Mouse (Mus musculus): ENCODE results near the gene Arid1b. TPM values are rescaled to one million over a fixed set of nuclear protein-coding genes. Genes with fewer than 3 reads are reported as not detected.

Arid1b gene
- polyA plus RNA-seq, 1 experiment from 2014 or later, result 12.9 TPM

- 75% methylated on average over 8 of the region's 8 CpGs for WGBS
- Histone ChIP-seq H3K27ac (replicated peaks; ENCODE audit: low read depth, low read length) (0 out of 2 replicates have a peak overlapping the region, but pooled peaks have one; percentile 20), H3K4me2 (ENCODE audit: low read depth, low read length) (no peak overlapping the region), H3K4me1 (ENCODE audit: control insufficient read depth, insufficient read depth, low read length) (no peaks in the 10 kb centered on the region; the same call in 1 of the 2 replicates), H3K36me3 (replicated peaks; ENCODE audit: control insufficient read depth, insufficient read depth, low read depth, low read length) (no peaks in the 10 kb centered on the region), H3K9ac (replicated peaks; ENCODE audit: low read length) (no peak overlapping the region), H3K4me3 (ENCODE audit: low read depth, low read length) (no peak overlapping the region), H3K27me3 (ENCODE audit: control insufficient read depth, insufficient read depth, low read length) (no peaks in the 10 kb centered on the region), H3K9me3 (replicated peaks; ENCODE audit: control insufficient read depth, low read length) (no peaks in the 10 kb centered on the region)
- DNase-seq (ENCODE audit: low spot score) (no peak), ATAC-seq (replicated peaks; ENCODE audit: insufficient number of reproducible peaks, low FRiP score, low TSS enrichment, low read depth) (no peak)
These were observed 226.9 kb downstream of the Arid1b start for GRCm38 (mm10) chr17:5221041-5221440.

- DNase-seq (ENCODE audit: low spot score), result no peak
- no peaks in the 10 kb centered on the region for H3K9me3 ChIP-seq (replicated peaks; ENCODE audit: control insufficient read depth, low read length)
- no peak overlapping the region for H3K9ac ChIP-seq (replicated peaks; ENCODE audit: low read length)
- no peaks in the 10 kb centered on the region for H3K27me3 ChIP-seq (ENCODE audit: control insufficient read depth, insufficient read depth, low read length)
- no peak overlapping the region for H3K27ac ChIP-seq (replicated peaks; ENCODE audit: low read depth, low read length)
- WGBS, result 63% methylated on average over 4 of the region's 4 CpGs
- H3K4me1 ChIP-seq (ENCODE audit: control insufficient read depth, insufficient read depth, low read length), result no peaks in the 10 kb centered on the region; the same call in 1 of the 2 replicates
- no peak overlapping the region for H3K4me2 ChIP-seq (ENCODE audit: low read depth, low read length)
- no peak overlapping the region for H3K4me3 ChIP-seq (ENCODE audit: low read depth, low read length)
- no peaks in the 10 kb centered on the region for H3K36me3 ChIP-seq (replicated peaks; ENCODE audit: control insufficient read depth, insufficient read depth, low read depth, low read length)
- ATAC-seq (replicated peaks; ENCODE audit: insufficient number of reproducible peaks, low FRiP score, low TSS enrichment, low read depth), result no peak
These were observed 227.4 kb downstream of the Arid1b start for GRCm38 (mm10) chr17:5221558-5221957.

GRCm38 (mm10) chr17:5222827-5223226, 228.7 kb downstream of the Arid1b start:
- H3K9ac ChIP-seq (replicated peaks; ENCODE audit: low read length), result no peak overlapping the region
- no peaks in the 10 kb centered on the region for H3K27me3 ChIP-seq (ENCODE audit: control insufficient read depth, insufficient read depth, low read length)
- no peak for DNase-seq (ENCODE audit: low spot score)
- H3K36me3 ChIP-seq (replicated peaks; ENCODE audit: control insufficient read depth, insufficient read depth, low read depth, low read length), result no peaks in the 10 kb centered on the region
- no peaks in the 10 kb centered on the region; the same call in none of the 2 replicates for H3K4me1 ChIP-seq (ENCODE audit: control insufficient read depth, insufficient read depth, low read length)
- H3K4me3 ChIP-seq (ENCODE audit: low read depth, low read length), result no peak overlapping the region
- H3K4me2 ChIP-seq (ENCODE audit: low read depth, low read length), result no peak overlapping the region
- no peak for ATAC-seq (replicated peaks; ENCODE audit: insufficient number of reproducible peaks, low FRiP score, low TSS enrichment, low read depth)
- no peaks in the 10 kb centered on the region for H3K9me3 ChIP-seq (replicated peaks; ENCODE audit: control insufficient read depth, low read length)
- no peak overlapping the region for H3K27ac ChIP-seq (replicated peaks; ENCODE audit: low read depth, low read length)
- 18% methylated on average over 2 of the region's 2 CpGs for WGBS

GRCm38 (mm10) chr17:5224932-5225331, 230.8 kb downstream of the Arid1b start:
- H3K27ac ChIP-seq (replicated peaks; ENCODE audit: low read depth, low read length), result no peak overlapping the region
- ATAC-seq (replicated peaks; ENCODE audit: insufficient number of reproducible peaks, low FRiP score, low TSS enrichment, low read depth) (no peak), DNase-seq (ENCODE audit: low spot score) (no peak)
- 81% methylated on average over 4 of the region's 4 CpGs for WGBS
- no peak overlapping the region for H3K4me3 ChIP-seq (ENCODE audit: low read depth, low read length)
- H3K9me3 ChIP-seq (replicated peaks; ENCODE audit: control insufficient read depth, low read length), result no peaks in the 10 kb centered on the region
- no peaks in the 10 kb centered on the region for H3K36me3 ChIP-seq (replicated peaks; ENCODE audit: control insufficient read depth, insufficient read depth, low read depth, low read length)
- no peak overlapping the region for H3K9ac ChIP-seq (replicated peaks; ENCODE audit: low read length)
- no peaks in the 10 kb centered on the region; the same call in none of the 2 replicates for H3K4me1 ChIP-seq (ENCODE audit: control insufficient read depth, insufficient read depth, low read length)
- no peak overlapping the region for H3K4me2 ChIP-seq (ENCODE audit: low read depth, low read length)
- no peaks in the 10 kb centered on the region for H3K27me3 ChIP-seq (ENCODE audit: control insufficient read depth, insufficient read depth, low read length)

GRCm38 (mm10) chr17:5227136-5227535, 233.0 kb downstream of the Arid1b start:
- Histone ChIP-seq H3K4me1 (ENCODE audit: control insufficient read depth, insufficient read depth, low read length) (peaks cover 2% of the 10 kb centered on the region; the same call in 1 of the 2 replicates), H3K4me3 (ENCODE audit: low read depth, low read length) (no peak overlapping the region), H3K9me3 (replicated peaks; ENCODE audit: control insufficient read depth, low read length) (no peaks in the 10 kb centered on the region), H3K27ac (replicated peaks; ENCODE audit: low read depth, low read length) (no peak overlapping the region), H3K4me2 (ENCODE audit: low read depth, low read length) (no peak overlapping the region), H3K27me3 (ENCODE audit: control insufficient read depth, insufficient read depth, low read length) (no peaks in the 10 kb centered on the region), H3K9ac (replicated peaks; ENCODE audit: low read length) (no peak overlapping the region), H3K36me3 (replicated peaks; ENCODE audit: control insufficient read depth, insufficient read depth, low read depth, low read length) (no peaks in the 10 kb centered on the region)
- WGBS, result 69% methylated on average over 6 of the region's 6 CpGs
- ATAC-seq (replicated peaks; ENCODE audit: insufficient number of reproducible peaks, low FRiP score, low TSS enrichment, low read depth) (no peak), DNase-seq (ENCODE audit: low spot score) (no peak)

- H3K9ac ChIP-seq (replicated peaks; ENCODE audit: low read length), result no peak overlapping the region
- H3K27ac ChIP-seq (replicated peaks; ENCODE audit: low read depth, low read length), result no peak overlapping the region
- peaks cover 2% of the 10 kb centered on the region; the same call in 1 of the 2 replicates for H3K4me1 ChIP-seq (ENCODE audit: control insufficient read depth, insufficient read depth, low read length)
- H3K4me2 ChIP-seq (ENCODE audit: low read depth, low read length), result no peak overlapping the region
- WGBS, result 81% methylated on average over 14 of the region's 14 CpGs
- no peaks in the 10 kb centered on the region for H3K9me3 ChIP-seq (replicated peaks; ENCODE audit: control insufficient read depth, low read length)
- no peak for DNase-seq (ENCODE audit: low spot score)
- no peak overlapping the region for H3K4me3 ChIP-seq (ENCODE audit: low read depth, low read length)
- ATAC-seq (replicated peaks; ENCODE audit: insufficient number of reproducible peaks, low FRiP score, low TSS enrichment, low read depth), result no peak
- H3K27me3 ChIP-seq (ENCODE audit: control insufficient read depth, insufficient read depth, low read length), result no peaks in the 10 kb centered on the region
- H3K36me3 ChIP-seq (replicated peaks; ENCODE audit: control insufficient read depth, insufficient read depth, low read depth, low read length), result no peaks in the 10 kb centered on the region
These were observed 234.0 kb downstream of the Arid1b start for GRCm38 (mm10) chr17:5227950-5228615.

- WGBS, result 80% methylated on average over 6 of the region's 6 CpGs
- Histone ChIP-seq H3K9me3 (replicated peaks; ENCODE audit: control insufficient read depth, low read length) (no peaks in the 10 kb centered on the region), H3K36me3 (replicated peaks; ENCODE audit: control insufficient read depth, insufficient read depth, low read depth, low read length) (no peaks in the 10 kb centered on the region), H3K9ac (replicated peaks; ENCODE audit: low read length) (no peak overlapping the region), H3K4me2 (ENCODE audit: low read depth, low read length) (no peak overlapping the region), H3K4me3 (ENCODE audit: low read depth, low read length) (no peak overlapping the region), H3K27me3 (ENCODE audit: control insufficient read depth, insufficient read depth, low read length) (no peaks in the 10 kb centered on the region), H3K27ac (replicated peaks; ENCODE audit: low read depth, low read length) (no peak overlapping the region), H3K4me1 (ENCODE audit: control insufficient read depth, insufficient read depth, low read length) (peaks cover 2% of the 10 kb centered on the region; the same call in 1 of the 2 replicates)
- DNase-seq (ENCODE audit: low spot score) (no peak), ATAC-seq (replicated peaks; ENCODE audit: insufficient number of reproducible peaks, low FRiP score, low TSS enrichment, low read depth) (no peak)
These were observed 234.6 kb downstream of the Arid1b start for GRCm38 (mm10) chr17:5228616-5229250.

GRCm38 (mm10) chr17:5230063-5230462, 235.9 kb downstream of the Arid1b start:
- ATAC-seq (replicated peaks; ENCODE audit: insufficient number of reproducible peaks, low FRiP score, low TSS enrichment, low read depth), result no peak; the same call in 1 of the 2 replicates
- Histone ChIP-seq H3K4me1 (ENCODE audit: control insufficient read depth, insufficient read depth, low read length) (peaks cover 5% of the 10 kb centered on the region), H3K36me3 (replicated peaks; ENCODE audit: control insufficient read depth, insufficient read depth, low read depth, low read length) (no peaks in the 10 kb centered on the region), H3K4me2 (ENCODE audit: low read depth, low read length) (no peak overlapping the region), H3K4me3 (ENCODE audit: low read depth, low read length) (no peak overlapping the region), H3K27ac (replicated peaks; ENCODE audit: low read depth, low read length) (no peak overlapping the region), H3K9ac (replicated peaks; ENCODE audit: low read length) (no peak overlapping the region), H3K27me3 (ENCODE audit: control insufficient read depth, insufficient read depth, low read length) (no peaks in the 10 kb centered on the region), H3K9me3 (replicated peaks; ENCODE audit: control insufficient read depth, low read length) (no peaks in the 10 kb centered on the region)
- DNase-seq (ENCODE audit: low spot score), result no peak
- WGBS, result 73% methylated on average over 7 of the region's 7 CpGs
